Mouse (Mus musculus) liver, postnatal 0 days (tissue): ENCODE results near the gene Slc35d3.

Experiments
- CTCF ChIP-seq: sonication (generic); IDR thresholded peaks from 2 replicates; pipeline ENCODE4 v1.5.1; 2016; ENCODE audit warnings: antibody characterized with exemption, low read depth
- EP300 ChIP-seq: IDR thresholded peaks from 2 replicates; pipeline ENCODE4 v1.6.1; 2016; ENCODE audit warnings: antibody characterized with exemption, low read depth, mild to moderate bottlenecking

GRCm38 (mm10) chr10:19891686-19892085 lies 40.4 kb upstream of the Slc35d3 start:
- TF ChIP-seq CTCF (0 out of 2 replicates have a peak, but pooled peaks have one; percentile 16), EP300 (no peak)
